Mouse (Mus musculus) brain, adult 10 weeks (tissue): ENCODE measurements around the gene Olfr1018. TPM values are rescaled to one million over a fixed set of nuclear protein-coding genes. Genes with fewer than 3 reads are reported as not detected.

Experiments used
- polyA plus RNA-seq: library from polyadenylated mRNA; stranded (reverse); fragments of 350-450 nt; fragmentation: Illumina TruSeq; extraction: RNeasy Lipid Tissue Mini Kit (QIAGEN cat#74804); gene quantifications from one replicate; pipeline ENCODE4 v1.2.3, GENCODE M21; 2015; ENCODE audit warnings: low read depth, low replicate concordance

Olfr1018 gene
- not detected for polyA plus RNA-seq

DNA sequence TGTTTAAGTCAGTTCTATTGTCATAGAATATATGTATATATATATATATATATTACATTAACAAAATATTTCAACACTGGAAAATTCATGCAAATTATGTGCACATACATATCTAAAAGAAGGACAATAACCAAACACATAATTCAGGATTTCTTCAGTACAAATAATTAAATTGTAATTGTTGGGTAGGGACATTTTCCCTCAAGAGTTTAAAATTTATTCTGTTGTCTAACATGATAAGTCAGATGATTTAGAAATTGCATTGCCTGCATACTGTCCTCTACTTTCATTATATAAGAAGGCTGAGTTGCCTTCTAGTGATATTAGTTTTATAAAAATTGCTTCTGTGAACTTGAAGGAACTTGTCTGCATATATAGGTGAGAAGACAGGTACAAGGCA is at the start of gene Olfr1018:
TSS of gene Olfr1018 (plus strand) at position 301 of the 400 bp plus-strand sequence.

DNA sequence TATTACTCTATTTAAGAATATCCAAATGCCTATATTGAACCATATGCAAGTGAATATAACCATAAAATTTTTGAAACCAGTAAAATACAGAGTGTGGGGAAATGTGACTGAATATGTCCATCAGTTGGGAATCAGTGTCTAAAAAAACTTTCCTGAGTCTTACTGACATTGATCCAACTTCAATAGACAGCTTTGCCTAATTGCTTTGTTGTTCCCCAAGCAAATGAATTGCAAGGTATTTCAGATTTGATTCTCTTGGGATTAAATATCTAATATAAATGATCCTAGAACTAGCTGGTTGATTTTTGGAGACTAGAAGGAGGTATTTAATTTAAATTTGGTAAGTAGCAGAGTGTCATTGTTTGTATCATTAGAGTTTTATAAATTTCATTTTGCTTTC is 45.9 kb upstream of the Olfr1018 start, which contains the start of gene Olfr1014:
TSS of gene Olfr1014 (plus strand) at position 301 of the 400 bp plus-strand sequence.

DNA sequence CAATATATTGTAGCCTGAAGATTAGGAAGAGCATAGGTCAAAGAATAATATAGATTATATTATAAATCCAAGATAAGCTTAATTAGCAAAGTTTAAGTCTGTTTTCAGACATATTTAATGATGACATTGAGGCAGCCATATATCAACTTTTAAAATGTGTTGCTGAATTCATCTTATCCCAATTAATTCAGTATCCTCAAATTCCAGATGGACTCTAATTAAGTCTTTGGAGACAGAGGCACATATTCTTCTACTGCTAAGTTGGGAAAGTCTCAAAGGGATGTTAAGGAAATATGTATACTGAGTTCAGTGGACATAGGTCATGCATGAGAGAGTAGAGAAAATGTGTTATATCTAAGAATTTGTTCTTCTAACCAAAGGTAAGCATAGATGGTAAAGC is 36.6 kb upstream of the Olfr1018 start, which contains the start of gene Olfr1015:
TSS of gene Olfr1015 (plus strand) at position 301 of the 400 bp plus-strand sequence.

DNA sequence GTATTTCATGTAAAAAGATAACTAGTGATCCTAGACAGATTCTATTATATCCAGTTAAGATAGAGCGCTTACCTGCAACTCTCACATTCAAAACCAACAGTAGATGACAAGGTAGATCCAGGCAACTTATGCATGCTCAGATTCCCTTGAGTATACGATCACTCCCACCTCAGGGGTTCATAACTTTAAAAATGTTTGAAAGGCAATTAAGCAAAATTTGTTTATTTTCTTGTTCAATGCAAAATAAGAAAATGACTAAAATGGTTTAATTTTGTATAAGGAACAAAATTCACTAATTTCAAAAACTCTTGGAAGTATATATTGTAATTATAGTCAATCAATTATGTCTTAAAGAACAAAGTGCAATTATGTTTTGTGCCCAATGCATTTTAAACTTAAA is 15.8 kb upstream of the Olfr1018 start, which contains the start of gene Olfr1016:
TSS of gene Olfr1016 (minus strand) at position 101 of the 400 bp plus-strand sequence.

DNA sequence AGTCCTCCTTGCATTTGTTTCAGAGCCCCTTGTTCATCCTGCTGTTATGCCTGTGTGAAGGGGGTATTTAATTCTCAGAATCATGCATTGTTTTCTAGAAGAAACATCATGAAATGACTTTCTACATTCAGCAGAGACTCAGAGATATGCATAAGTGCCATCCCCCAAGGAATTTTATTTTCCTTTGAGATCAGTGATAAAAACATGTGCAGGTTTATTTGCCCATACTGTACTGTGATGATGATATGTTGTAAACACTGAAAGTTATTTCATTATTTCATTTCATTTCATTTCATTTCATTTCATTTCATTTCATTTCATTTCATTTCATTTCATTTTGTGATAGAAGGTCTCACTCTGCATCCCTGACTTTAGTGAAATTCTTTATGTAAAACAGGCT is 27.1 kb downstream of the Olfr1018 start, which contains the start of gene Olfr1019:
TSS of gene Olfr1019 (minus strand) at position 101 of the 400 bp plus-strand sequence.

DNA sequence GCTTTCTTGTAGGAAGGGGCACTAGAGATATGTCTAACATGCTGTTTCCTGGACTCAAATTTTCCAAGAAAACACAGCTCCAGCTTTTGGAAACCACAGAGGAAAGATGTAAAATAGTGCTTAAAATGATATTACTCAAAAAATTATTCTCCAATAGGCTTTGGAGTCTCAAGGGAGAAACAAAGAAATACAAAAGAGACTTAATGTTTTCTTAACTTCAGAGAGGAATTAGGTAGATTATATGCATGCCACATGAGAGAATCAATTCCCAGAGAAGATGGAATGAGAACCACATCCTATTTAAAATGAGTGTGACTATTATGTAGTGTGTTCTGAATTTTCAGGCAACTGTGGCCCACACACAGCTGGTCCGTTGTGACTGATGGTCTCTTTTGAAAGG is 28.5 kb downstream of the Olfr1018 start, which contains the start of gene Olfr1020:
TSS of gene Olfr1020 (plus strand) at position 301 of the 400 bp plus-strand sequence.

DNA sequence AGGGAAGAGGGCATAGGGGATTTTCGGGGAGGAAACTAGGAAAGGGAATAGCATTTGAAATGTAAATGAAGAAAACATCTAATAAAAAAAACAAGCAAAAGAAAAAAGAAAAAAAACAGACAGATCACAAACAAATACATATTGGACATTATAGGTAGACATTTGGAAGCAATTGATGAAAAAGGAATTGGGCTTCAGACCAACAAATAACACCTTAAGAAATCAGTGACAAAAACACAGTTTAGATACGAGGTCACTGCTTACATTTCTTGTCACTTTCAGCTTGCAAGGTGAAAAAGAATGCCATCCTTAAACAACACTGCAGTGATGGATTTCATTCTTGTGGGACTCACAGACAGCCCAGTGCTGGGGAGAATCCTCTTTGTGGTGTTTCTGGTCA is 50.0 kb downstream of the Olfr1018 start, which contains the start of gene Olfr1022:
TSS of gene Olfr1022 (plus strand) at position 301 of the 400 bp plus-strand sequence.

Other genes starting within 250 kb of the Olfr1018 start
- gene Olfr996, start 239.3 kb upstream of the Olfr1018 start, polyA plus RNA-seq = not detected
- gene Olfr998, start 229.5 kb upstream of the Olfr1018 start, polyA plus RNA-seq = not detected
- not detected for gene Olfr1000, start 206.6 kb upstream of the Olfr1018 start, polyA plus RNA-seq
- gene Olfr1002, start 167.8 kb upstream of the Olfr1018 start, polyA plus RNA-seq = not detected
- gene Olfr154, start 154.0 kb upstream of the Olfr1018 start, polyA plus RNA-seq = not detected
- gene Olfr1006, start 139.7 kb upstream of the Olfr1018 start, polyA plus RNA-seq = not detected
- gene Olfr1008, start 129.0 kb upstream of the Olfr1018 start, polyA plus RNA-seq = not detected
- not detected for gene Olfr1009, start 103.1 kb upstream of the Olfr1018 start, polyA plus RNA-seq
- gene Olfr1012, start 55.7 kb upstream of the Olfr1018 start, polyA plus RNA-seq = not detected
- not detected for gene Olfr1013, start 51.4 kb upstream of the Olfr1018 start, polyA plus RNA-seq
- gene Olfr1014, start 45.8 kb upstream of the Olfr1018 start, polyA plus RNA-seq = not detected
- gene Olfr1015, start 36.5 kb upstream of the Olfr1018 start, polyA plus RNA-seq = not detected
- gene Olfr1016, start 15.9 kb upstream of the Olfr1018 start, polyA plus RNA-seq = not detected
- gene Olfr1019, start 27.0 kb downstream of the Olfr1018 start, polyA plus RNA-seq = not detected
- gene Olfr1020, start 28.6 kb downstream of the Olfr1018 start, polyA plus RNA-seq = not detected
- not detected for gene Olfr1022, start 50.1 kb downstream of the Olfr1018 start, polyA plus RNA-seq
- gene Olfr1023, start 67.2 kb downstream of the Olfr1018 start, polyA plus RNA-seq = not detected
- not detected for gene Olfr1024, start 86.6 kb downstream of the Olfr1018 start, polyA plus RNA-seq
- not detected for gene Olfr1025-ps1, start 96.7 kb downstream of the Olfr1018 start, polyA plus RNA-seq
- gene Olfr1026, start 103.1 kb downstream of the Olfr1018 start, polyA plus RNA-seq = not detected
- not detected for gene Olfr1028, start 132.0 kb downstream of the Olfr1018 start, polyA plus RNA-seq
- not detected for gene Olfr1029, start 155.4 kb downstream of the Olfr1018 start, polyA plus RNA-seq
- gene Olfr1030, start 160.8 kb downstream of the Olfr1018 start, polyA plus RNA-seq = not detected
- gene Olfr1031, start 171.8 kb downstream of the Olfr1018 start, polyA plus RNA-seq = not detected
- not detected for gene Olfr1032, start 187.1 kb downstream of the Olfr1018 start, polyA plus RNA-seq
- 0.13 TPM for gene Olfr1033, start 202.2 kb downstream of the Olfr1018 start, polyA plus RNA-seq
- not detected for gene Olfr1034, start 227.4 kb downstream of the Olfr1018 start, polyA plus RNA-seq